Mouse (Mus musculus) embryo, embryonic 10.5 days (tissue): Measurements from ENCODE around the gene Coa7.
"Not testable (repeated sequence)": the region's sequence is repeated elsewhere in the genome, so short reads cannot be mapped to it uniquely, and the experiment has no call there.

Experiments
- DNase-seq: peaks from one replicate; pipeline ENCODE4 v3.0.0-alpha.2; 2015; ENCODE audit warnings: low spot score

Gene Coa7

DNA sequence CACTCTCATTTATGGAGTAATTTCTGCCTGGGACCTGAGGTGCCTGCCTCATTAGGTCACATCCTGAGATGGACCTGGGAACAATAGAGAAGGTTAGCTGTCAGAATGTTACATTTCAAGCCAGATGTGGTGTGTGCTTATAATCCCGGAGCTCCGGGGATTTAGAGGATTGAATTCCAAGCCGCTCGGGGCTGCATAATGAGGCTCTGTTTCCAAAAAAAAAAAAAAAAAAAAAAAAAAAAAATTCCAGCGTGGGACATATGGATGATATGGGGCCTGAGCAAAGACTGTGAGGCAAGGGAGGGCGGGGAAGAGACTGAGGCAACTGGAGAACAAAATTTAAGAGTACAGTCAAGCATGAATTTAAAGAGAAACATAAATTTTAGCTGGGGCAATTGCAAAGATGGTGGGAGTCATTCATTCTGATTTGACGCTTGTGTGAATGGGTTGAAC lies 16.7 kb downstream of the Coa7 start:
- DNase-seq = peak; percentile 72

DNA sequence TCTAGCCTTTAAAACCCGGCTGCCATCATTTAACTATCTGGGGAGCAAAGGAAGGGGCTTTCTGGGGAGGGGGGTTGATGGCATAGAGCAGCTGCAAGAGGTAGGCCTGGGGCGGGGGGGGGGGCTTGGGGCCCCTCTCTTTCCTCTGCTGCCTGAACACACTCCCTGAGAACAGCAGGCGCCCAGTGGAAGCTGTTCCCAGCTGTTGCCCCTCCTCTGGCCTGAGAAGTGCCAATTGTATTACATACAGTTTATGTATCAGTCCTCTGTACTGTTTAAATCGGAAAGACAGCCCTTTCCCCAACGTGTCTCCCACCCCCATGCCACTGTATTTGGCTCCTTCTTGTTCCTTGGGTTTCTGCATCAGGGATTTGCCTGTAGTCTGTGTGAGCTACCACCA lies 17.9 kb downstream of the Coa7 start:
- DNase-seq = no peak

DNA sequence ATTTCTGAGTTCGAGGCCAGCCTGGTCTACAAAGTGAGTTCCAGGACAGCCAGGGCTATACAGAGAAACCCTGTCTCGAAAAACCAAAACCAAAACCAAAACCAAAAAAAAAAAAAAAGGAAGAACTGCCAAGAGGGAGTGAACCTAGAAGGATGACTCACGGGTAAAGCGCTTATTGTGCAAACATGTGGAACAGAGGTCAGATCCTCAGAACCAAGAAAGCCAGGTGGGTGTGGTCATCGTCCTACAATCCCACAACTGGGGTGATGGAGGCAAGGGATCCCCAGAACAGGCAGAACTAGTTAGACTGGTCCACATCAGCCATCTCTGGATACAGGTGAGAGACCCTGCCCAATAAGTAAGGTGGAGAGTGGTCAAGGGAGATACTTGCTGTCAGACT lies 19.2 kb downstream of the Coa7 start:
- DNase-seq = no peak

DNA sequence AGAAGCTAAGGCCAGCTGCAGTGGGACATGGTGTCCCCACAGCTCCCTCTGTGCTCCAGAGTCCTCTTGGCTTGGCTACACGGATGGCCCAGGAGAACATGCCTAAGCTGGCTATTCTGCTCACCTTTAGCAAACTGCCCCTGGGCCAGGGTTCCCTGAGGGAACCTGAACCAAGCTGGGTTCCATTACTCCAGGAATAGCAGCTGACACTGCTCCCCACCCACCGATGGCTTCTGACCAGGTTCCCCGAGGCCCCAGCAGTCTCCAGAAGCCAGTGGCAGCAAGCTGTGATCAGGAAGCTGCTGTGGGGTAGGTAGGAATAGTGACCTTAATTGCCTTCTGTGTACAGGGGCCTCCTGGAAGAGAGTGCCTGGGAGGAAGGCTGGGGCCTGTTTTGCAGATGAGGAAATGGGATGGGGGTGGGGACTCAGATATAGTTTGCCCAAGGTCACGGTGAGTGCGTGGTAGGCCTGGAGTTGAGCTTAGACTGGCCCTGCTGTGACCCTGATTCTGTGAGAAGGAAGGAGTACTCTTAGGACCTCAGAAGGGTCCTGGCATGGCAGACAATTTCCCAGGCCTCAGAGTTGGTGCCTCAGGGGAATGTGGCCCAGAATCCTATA lies 20.4 kb downstream of the Coa7 start:
- DNase-seq = peak; percentile 60

- DNase-seq = no peak
Observed at GRCm38 (mm10) chr4:108349064-108349463, 21.1 kb downstream of the Coa7 start.

- DNase-seq = no peak
Observed at GRCm38 (mm10) chr4:108349836-108350547, 22.1 kb downstream of the Coa7 start.

DNA sequence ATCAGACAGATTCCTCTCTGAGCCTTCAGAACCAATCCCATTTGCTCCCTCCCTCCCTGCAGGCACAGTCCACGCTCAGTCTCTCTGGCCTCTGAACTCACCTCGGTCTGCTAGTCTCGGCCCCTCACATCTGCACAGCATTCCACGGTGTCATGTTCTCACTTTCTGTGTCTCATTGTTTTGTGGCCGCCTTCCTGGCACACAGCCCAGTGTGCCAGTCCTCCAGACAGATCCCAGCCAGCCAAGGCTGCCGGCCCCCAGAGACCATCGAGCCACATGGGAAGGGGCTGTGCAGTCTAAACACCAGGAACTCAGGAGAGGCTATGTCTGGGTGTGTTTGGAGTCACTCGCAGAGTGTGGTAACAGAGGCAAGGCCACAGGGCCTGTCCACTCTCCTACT lies 22.9 kb downstream of the Coa7 start:
- peak; percentile 83 for DNase-seq

DNA sequence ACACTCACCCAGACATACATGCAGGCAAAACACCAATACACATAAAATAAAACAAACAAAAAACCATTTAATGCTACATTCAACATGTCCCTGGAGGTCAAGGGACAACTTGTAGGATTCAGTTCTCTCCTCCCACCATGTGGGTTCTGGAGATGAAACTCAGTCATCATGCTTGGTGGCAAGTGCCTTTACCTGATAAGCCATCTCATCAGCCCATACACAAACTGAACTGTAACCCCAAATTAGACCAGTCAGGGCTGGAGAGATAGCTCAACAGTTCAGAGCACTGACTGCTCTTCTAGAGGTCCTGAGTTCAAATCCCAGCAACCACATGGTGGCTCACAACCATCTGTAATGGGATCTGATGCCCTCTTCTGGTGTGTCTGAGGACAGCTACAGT lies 25.7 kb downstream of the Coa7 start:
- DNase-seq = not testable (repeated sequence)

DNA sequence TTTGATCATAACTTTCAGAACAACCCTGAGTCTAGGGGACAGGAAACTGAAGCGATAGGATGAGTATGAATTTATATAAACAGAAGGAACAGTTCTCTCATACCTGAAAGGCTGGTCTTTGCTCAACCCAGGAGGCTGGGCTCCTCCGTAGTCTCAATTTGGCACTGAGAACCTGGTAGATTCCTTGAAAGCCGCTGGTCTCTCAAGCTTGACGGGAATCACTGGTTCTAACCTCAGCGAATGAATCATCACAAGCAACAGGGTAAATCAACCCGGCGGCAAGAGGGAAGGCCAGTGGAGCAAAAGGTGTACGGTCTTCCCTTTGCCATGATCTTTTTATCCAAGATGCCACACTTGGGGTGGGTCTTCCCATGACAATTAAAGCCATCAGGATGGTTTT lies 29.5 kb downstream of the Coa7 start:
- DNase-seq = no peak

DNA sequence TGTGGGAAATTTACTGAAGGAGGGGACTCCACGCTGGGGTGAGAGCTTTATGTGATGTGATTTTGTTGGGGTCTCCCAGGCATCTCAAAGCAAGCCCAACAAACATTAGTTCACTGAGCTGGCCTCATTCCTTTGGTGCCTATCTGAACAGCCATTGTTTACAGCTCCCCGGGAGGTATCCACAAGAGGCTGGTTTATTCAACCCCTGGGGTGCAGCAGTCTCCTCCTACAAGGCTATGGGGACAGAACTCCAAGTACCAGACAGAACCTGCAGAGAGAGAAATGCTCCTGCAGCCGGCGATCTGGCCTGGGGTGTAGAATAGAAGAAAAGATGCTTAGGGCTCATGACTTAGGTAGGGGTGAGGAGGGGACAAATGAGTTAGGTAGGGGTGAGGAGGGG lies 30.6 kb downstream of the Coa7 start:
- no peak for DNase-seq

GRCm38 (mm10) chr4:108360136-108361055 lies 32.5 kb downstream of the Coa7 start:
- DNase-seq = peak; percentile 97

- peak; percentile 95 for DNase-seq
Observed at GRCm38 (mm10) chr4:108362321-108363261, 34.7 kb downstream of the Coa7 start.

DNA sequence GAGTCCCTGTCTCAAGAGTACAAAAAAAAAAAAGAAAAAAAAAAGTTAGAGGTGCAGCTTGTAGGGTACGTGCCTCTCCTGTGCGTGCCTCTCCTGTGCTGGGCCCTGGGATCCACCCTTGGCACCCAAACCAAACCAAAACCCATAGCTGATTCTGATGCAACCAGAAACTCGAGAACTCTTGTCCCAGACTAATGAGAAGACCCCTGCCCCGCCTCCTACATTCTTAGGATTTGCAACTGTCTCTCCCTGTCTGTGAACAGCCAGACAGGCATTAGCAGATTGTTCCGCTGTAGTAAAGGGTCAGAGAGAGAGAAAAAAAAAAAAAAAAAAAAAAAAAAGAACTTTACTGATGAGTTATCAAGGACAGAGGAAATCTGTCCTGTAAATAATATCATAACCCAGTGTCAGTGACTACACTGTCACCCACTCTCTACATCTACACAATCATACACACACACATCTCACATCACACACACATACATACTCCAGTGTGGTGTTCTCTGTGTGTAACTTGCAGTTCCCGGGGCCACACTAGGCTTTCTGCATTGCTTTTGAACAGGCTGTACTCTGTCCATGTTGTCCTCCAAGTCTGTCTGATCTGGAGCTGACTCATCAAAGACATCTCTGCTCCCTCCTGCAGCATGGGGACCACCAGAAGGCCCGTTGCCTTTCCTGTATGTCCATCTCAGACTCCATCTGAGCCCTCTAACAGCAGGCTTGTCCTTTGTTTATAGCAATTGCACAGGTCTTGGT lies 35.6 kb downstream of the Coa7 start:
- DNase-seq = peak; percentile 85

- DNase-seq = peak; percentile 42
Observed at GRCm38 (mm10) chr4:108364111-108364476, 36.2 kb downstream of the Coa7 start.

DNA sequence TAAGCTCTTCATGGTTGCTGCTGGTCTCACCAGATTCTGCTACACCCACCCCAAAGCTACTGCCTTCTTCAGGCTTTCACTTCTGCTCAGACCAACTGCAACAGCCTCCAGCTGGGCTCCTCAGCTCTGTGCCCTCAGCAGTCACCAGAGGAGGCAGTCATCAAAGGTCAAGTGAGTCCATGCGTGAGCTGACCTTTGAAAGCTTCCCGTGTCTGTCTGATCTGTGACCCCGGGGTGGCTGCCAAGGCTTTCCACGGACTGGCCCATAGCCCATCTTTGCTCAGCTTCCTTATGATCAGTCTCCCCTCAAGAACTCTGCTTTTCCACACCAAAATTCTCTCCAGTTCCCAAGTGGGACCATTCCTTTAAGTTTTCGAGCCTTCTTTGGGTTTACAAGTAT lies 41.3 kb downstream of the Coa7 start:
- DNase-seq = no peak

DNA sequence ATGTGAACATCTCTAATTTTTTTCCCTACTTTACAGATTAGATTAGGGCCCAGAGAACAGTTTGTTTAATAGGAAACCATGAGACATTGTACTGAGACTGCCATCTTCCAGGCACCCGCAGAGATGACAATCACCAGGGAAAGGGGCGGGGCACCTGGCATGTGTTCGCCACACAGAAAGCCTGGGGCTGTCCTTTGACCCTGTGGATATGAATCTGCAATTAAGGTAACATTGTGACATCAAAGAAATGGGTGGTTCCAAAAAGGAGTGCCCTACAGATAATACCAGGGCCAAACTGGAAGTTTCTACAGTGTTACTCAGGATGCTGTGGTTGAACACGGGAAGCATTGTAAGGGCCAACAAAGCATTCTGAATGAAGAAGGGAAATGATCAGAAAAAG lies 42.5 kb downstream of the Coa7 start:
- DNase-seq = no peak

- no peak for DNase-seq
Observed at GRCm38 (mm10) chr4:108371421-108371820, 43.5 kb downstream of the Coa7 start.

DNA sequence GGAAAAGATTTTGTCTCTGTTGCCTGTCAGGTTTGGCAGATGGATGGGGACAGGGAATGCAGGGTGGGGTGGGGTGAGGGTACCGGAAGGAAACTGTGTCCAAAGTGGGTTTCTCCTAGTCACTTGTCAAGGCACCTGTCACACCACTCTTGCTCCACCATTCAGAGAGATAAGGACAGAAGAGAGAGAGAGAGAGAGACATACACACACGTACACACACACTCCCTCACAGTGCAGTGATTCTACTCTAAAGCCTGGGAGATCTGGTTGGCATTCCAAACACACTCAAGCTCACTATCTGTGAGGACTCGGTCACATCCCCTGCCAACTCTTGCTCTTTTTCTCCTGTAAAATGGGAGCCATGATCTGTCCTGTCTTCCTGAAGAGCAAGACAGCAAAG lies 44.2 kb downstream of the Coa7 start:
- DNase-seq = no peak

DNA sequence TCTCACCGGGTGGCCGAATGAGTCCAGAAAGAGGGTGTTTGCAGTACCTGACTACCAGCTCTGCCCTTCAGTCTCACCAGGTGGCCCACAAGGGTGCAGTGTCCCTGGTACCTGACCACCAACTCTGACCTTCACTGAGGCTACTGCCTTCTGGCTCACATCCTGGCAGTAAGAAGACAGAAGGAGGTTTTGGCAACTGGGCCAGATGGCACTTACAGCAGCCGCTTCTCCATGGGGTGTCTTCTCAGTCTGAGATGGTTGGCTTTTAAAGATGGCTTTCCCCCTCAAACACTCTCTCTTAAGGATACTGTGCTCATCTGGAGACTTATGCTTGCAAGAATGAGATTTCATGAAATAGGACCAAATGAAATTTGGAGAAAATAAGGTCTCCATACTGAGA lies 51.5 kb downstream of the Coa7 start:
- no peak for DNase-seq

GRCm38 (mm10) chr4:108380146-108380545 lies 52.2 kb downstream of the Coa7 start:
- peak; percentile 60 for DNase-seq

- no peak for DNase-seq
Observed at GRCm38 (mm10) chr4:108383183-108383714, 55.3 kb downstream of the Coa7 start, which contains the start of gene Shisal2a. Shisal2a (minus strand) TSS chr4:108383349.
